Mouse (Mus musculus) adrenal gland (tissue): ENCODE data around the gene Emilin2.

Experiments used
- intact Hi-C: fragments of 180-260 bp; cut with DNase I; formaldehyde crosslinking; loops from one replicate; pipeline ENCODE4 v1.15.1; 2025

The Emilin2 gene

GRCm38 (mm10) chr17:71235229-71235958 lies 76.4 kb downstream of the Emilin2 start:
- intact Hi-C loops, result no loop called here

- intact Hi-C loops, result no loop called here
Measured at GRCm38 (mm10) chr17:71234041-71234594, 77.7 kb downstream of the Emilin2 start.

- intact Hi-C loops, result no loop called here
Measured at GRCm38 (mm10) chr17:71233210-71233609, 78.6 kb downstream of the Emilin2 start.

- intact Hi-C loops, result no loop called here
Measured at GRCm38 (mm10) chr17:71231998-71232397, 79.8 kb downstream of the Emilin2 start.

- intact Hi-C loops, result no loop called here
Measured at GRCm38 (mm10) chr17:71230108-71230709, 81.6 kb downstream of the Emilin2 start.

GRCm38 (mm10) chr17:71228651-71229050 lies 83.1 kb downstream of the Emilin2 start:
- intact Hi-C loops, result no loop called here

- intact Hi-C loops, result no loop called here
Measured at GRCm38 (mm10) chr17:71227128-71227895, 84.5 kb downstream of the Emilin2 start.

GRCm38 (mm10) chr17:71225091-71225490 lies 86.7 kb downstream of the Emilin2 start:
- intact Hi-C loops, result no loop called here

- intact Hi-C loops, result no loop called here
Measured at GRCm38 (mm10) chr17:71224521-71224920, 87.3 kb downstream of the Emilin2 start.

GRCm38 (mm10) chr17:71223676-71224075 lies 88.1 kb downstream of the Emilin2 start:
- intact Hi-C loops, result no loop called here

- intact Hi-C loops, result no loop called here
Measured at GRCm38 (mm10) chr17:71221383-71221782, 90.4 kb downstream of the Emilin2 start.

- intact Hi-C loops, result no loop called here
Measured at GRCm38 (mm10) chr17:71217111-71217685, 94.6 kb downstream of the Emilin2 start.

GRCm38 (mm10) chr17:71216263-71216662 lies 95.5 kb downstream of the Emilin2 start:
- intact Hi-C loops, result no loop called here

GRCm38 (mm10) chr17:71215241-71215839 lies 96.4 kb downstream of the Emilin2 start:
- intact Hi-C loops, result no loop called here

GRCm38 (mm10) chr17:71214514-71215240 lies 97.1 kb downstream of the Emilin2 start:
- intact Hi-C loops, result no loop called here

GRCm38 (mm10) chr17:71213666-71214065 lies 98.1 kb downstream of the Emilin2 start:
- intact Hi-C loops, result no loop called here

- intact Hi-C loops, result no loop called here
Measured at GRCm38 (mm10) chr17:71211962-71212646, 99.7 kb downstream of the Emilin2 start.

GRCm38 (mm10) chr17:71209936-71210335 lies 101.8 kb downstream of the Emilin2 start:
- intact Hi-C loops, result no loop called here

GRCm38 (mm10) chr17:71208921-71209320 lies 102.9 kb downstream of the Emilin2 start:
- intact Hi-C loops, result no loop called here

GRCm38 (mm10) chr17:71208376-71208775 lies 103.4 kb downstream of the Emilin2 start:
- intact Hi-C loops, result no loop called here
